Mouse (Mus musculus): ENCODE data around the gene Psmd9. TPM values are rescaled to one million over a fixed set of nuclear protein-coding genes. Genes with fewer than 3 reads are reported as not detected.

Gene Psmd9
- 22.9 and 27.0 TPM in 2 replicates for total RNA-seq (2012; rRNA removed)

DNA sequence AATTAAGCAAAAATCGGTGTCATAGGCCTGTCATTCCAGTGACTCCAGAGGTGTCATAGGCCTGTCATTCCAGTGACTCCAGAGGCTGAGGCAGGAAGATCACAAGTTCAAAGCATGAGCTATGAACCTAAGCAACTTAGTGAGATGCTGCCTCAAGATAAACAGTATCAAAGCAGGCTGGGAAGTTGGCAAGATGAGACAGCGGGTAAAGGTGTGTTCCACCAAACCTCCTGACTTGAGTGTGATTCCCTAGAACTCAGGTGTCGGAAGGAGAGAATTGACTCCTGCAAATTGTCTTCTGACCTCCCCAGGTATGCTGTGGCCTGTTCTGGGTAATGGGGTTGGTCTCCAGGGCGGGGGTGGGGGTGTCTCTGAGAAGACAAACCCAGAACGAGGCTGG lies at the start of gene Psmd9:
Gene Psmd9, plus strand, starts transcription at position 130 of the 400 bp plus-strand sequence.
- Histone ChIP-seq H3K9me3 (ENCODE audit: control insufficient read depth, insufficient read depth, low read depth, low read length) (no peaks in the 10 kb centered on the region), H3K36me3 (ENCODE audit: control insufficient read depth, insufficient read depth, low read length, poor library complexity, severe bottlenecking) (peaks cover 15% of the 10 kb centered on the region), H3K27ac (ENCODE audit: insufficient read depth, low read depth, low read length, poor library complexity, severe bottlenecking) (no peak within 1 kb of the TSS), H3K4me1 (ENCODE audit: control insufficient read depth in 2 of 2, insufficient read depth in 2 of 2, low read length in 2 of 2, poor library complexity in 1 of 2) (peaks cover 9 to 32% of the 10 kb centered on the region in 2 experiments; a peak in 3 of 4 replicates), H3K9ac (ENCODE audit: insufficient read depth, low read depth, low read length, poor library complexity, severe bottlenecking) (no peak within 1 kb of the TSS), H3K4me3 (ENCODE audit: insufficient read depth in 1 of 2, low read depth in 1 of 2, low read length in 2 of 2, poor library complexity in 1 of 2, severe bottlenecking in 1 of 2) (no peak within 1 kb of the TSS)
- in situ Hi-C loops (cut with MboI; ENCODE audit: low sequenced_read_pairs in 2 of 2, unreplicated experiment in 2 of 2): loop anchor here in 1 of 2 experiments (5.0 kb wide), 1 partner anchor 37 kb away; the partner anchor contains the start of gene Rhof
- no peak for TF ChIP-seq ZNF384 (IDR thresholded peaks at IDR 0.05; ENCODE audit: low read depth, low read length)
- no peak for TF ChIP-seq MAFK (IDR thresholded peaks at IDR 0.05; ENCODE audit: insufficient read depth, low read depth, low read length)
- no peak for TF ChIP-seq ZC3H11A (IDR thresholded peaks at IDR 0.05; ENCODE audit: borderline replicate concordance, low read depth, low read length)
- no peak for TF ChIP-seq CHD2 (IDR thresholded peaks at IDR 0.05; ENCODE audit: low read depth, low read length)
- TF ChIP-seq HCFC1 (IDR thresholded peaks at IDR 0.05; ENCODE audit: borderline replicate concordance, insufficient read depth, low read length): no peak
- DNase-seq (ENCODE audit: low read depth, low spot score): no peak

DNA sequence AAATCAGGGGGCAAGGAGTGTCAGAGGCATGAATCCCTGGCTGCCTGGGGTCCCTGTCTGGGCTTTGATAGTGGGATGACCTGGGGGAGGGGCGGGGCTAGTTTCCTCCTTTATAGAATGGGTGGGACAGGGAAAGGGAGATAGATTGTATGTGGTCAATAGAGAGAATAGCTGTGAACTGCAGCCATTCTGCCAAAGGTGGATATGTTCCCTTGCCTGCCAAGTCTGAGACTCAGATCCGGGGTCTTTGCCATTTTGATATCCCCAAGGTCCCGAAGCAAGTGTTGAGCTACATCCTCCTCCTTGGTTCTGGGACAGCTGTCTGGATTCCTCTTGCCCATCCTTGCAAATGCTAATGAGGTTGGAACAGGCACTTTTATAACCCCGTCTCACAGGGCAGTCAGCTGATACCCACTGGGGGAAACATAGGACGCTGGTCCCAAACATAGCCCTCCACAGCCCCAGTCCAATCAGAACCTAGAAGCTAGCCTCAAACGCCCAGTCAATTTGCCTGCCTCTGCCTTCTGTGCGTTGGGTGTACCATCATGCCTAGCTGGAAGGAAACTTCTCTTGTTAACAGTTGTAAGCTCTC lies 48.5 kb upstream of the Psmd9 start:
- TF ChIP-seq ZC3H11A (IDR thresholded peaks at IDR 0.05; ENCODE audit: borderline replicate concordance, low read depth, low read length): no peak
- TF ChIP-seq MAFK (IDR thresholded peaks at IDR 0.05; ENCODE audit: insufficient read depth, low read depth, low read length): no peak
- TF ChIP-seq ZNF384 (IDR thresholded peaks at IDR 0.05; ENCODE audit: low read depth, low read length): no peak
- TF ChIP-seq HCFC1 (IDR thresholded peaks at IDR 0.05; ENCODE audit: borderline replicate concordance, insufficient read depth, low read length): no peak
- TF ChIP-seq CHD2 (IDR thresholded peaks at IDR 0.05; ENCODE audit: low read depth, low read length): no peak
- no peaks in the 10 kb centered on the region for H3K9me3 ChIP-seq (ENCODE audit: control insufficient read depth, insufficient read depth, low read depth, low read length)
- peak overlapping the region; percentile 46; the same call in 1 of the 2 replicates for H3K9ac ChIP-seq (ENCODE audit: insufficient read depth, low read depth, low read length, poor library complexity, severe bottlenecking)
- DNase-seq (ENCODE audit: low read depth, low spot score): no peak
- H3K36me3 ChIP-seq (ENCODE audit: control insufficient read depth, insufficient read depth, low read length, poor library complexity, severe bottlenecking): no peaks in the 10 kb centered on the region
- in situ Hi-C loops (cut with MboI; ENCODE audit: low sequenced_read_pairs in 2 of 2, unreplicated experiment in 2 of 2): no loop called here
- H3K27ac ChIP-seq (ENCODE audit: insufficient read depth, low read depth, low read length, poor library complexity, severe bottlenecking): no peak overlapping the region
- H3K4me1 ChIP-seq (ENCODE audit: control insufficient read depth in 2 of 2, insufficient read depth in 2 of 2, low read length in 2 of 2, poor library complexity in 1 of 2): peaks cover 6 to 18% of the 10 kb centered on the region in 2 experiments; a peak in 3 of 4 replicates
- H3K4me3 ChIP-seq (ENCODE audit: insufficient read depth in 1 of 2, low read depth in 1 of 2, low read length in 2 of 2, poor library complexity in 1 of 2, severe bottlenecking in 1 of 2): peak overlapping the region; percentile 4 to 47; a peak in 2 of 4 replicates

DNA sequence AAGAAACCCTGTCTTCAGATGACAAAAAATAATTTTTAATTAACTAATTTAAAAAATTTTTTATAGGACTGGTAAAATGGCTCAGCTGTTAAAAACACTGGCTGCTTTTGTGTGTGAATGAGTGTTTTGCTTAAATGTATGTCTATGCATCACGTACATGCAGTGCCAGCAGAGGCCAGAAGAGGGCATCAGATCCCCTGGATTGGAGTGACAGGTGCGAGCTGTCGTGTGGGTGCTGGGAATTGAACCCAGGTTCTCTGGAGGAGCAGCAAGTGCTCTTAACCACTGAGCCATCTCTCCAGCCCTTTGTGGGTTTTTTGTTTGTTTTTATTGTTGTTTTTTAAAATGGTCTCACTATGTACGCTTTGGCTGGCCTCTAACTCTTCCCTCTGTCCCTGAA lies 47.0 kb upstream of the Psmd9 start:
- in situ Hi-C loops (cut with MboI; ENCODE audit: low sequenced_read_pairs in 2 of 2, unreplicated experiment in 2 of 2): no loop called here
- no peak overlapping the region for H3K4me3 ChIP-seq (ENCODE audit: insufficient read depth in 1 of 2, low read depth in 1 of 2, low read length in 2 of 2, poor library complexity in 1 of 2, severe bottlenecking in 1 of 2)
- no peak overlapping the region for H3K9ac ChIP-seq (ENCODE audit: insufficient read depth, low read depth, low read length, poor library complexity, severe bottlenecking)
- no peak overlapping the region for H3K27ac ChIP-seq (ENCODE audit: insufficient read depth, low read depth, low read length, poor library complexity, severe bottlenecking)
- H3K36me3 ChIP-seq (ENCODE audit: control insufficient read depth, insufficient read depth, low read length, poor library complexity, severe bottlenecking): no peaks in the 10 kb centered on the region
- no peaks in the 10 kb centered on the region for H3K9me3 ChIP-seq (ENCODE audit: control insufficient read depth, insufficient read depth, low read depth, low read length)
- peaks cover 6 to 21% of the 10 kb centered on the region in 2 experiments; a peak in 3 of 4 replicates for H3K4me1 ChIP-seq (ENCODE audit: control insufficient read depth in 2 of 2, insufficient read depth in 2 of 2, low read length in 2 of 2, poor library complexity in 1 of 2)
- TF ChIP-seq ZC3H11A (IDR thresholded peaks at IDR 0.05; ENCODE audit: borderline replicate concordance, low read depth, low read length) (peak; percentile 63; the same call in 1 of the 2 replicates), MAFK (IDR thresholded peaks at IDR 0.05; ENCODE audit: insufficient read depth, low read depth, low read length) (no peak)
- no peak for DNase-seq (ENCODE audit: low read depth, low spot score)

DNA sequence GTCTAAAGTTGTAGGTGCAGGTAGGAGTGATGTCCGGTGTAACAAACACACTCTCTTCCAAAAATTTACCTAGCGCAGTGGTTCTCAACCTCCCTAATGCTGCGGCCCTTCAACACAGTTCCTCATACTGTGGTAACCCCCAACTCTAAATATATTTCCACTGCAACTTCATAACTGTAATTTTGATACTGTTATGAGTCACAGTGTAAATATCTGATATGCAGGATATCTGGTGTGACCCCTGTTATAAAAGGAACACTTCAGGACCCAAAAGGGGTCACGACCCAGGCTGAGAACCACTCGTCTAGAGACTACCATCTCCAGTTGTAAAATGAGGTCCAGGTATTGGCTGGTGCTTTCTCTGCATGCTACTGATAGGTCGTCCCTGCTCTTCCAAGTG lies 44.1 kb upstream of the Psmd9 start:
- Histone ChIP-seq H3K4me3 (ENCODE audit: insufficient read depth in 1 of 2, low read depth in 1 of 2, low read length in 2 of 2, poor library complexity in 1 of 2, severe bottlenecking in 1 of 2) (no peak overlapping the region), H3K9me3 (ENCODE audit: control insufficient read depth, insufficient read depth, low read depth, low read length) (no peaks in the 10 kb centered on the region), H3K27ac (ENCODE audit: insufficient read depth, low read depth, low read length, poor library complexity, severe bottlenecking) (no peak overlapping the region), H3K9ac (ENCODE audit: insufficient read depth, low read depth, low read length, poor library complexity, severe bottlenecking) (no peak overlapping the region), H3K36me3 (ENCODE audit: control insufficient read depth, insufficient read depth, low read length, poor library complexity, severe bottlenecking) (no peaks in the 10 kb centered on the region), H3K4me1 (ENCODE audit: control insufficient read depth in 2 of 2, insufficient read depth in 2 of 2, low read length in 2 of 2, poor library complexity in 1 of 2) (peaks cover 4 to 18% of the 10 kb centered on the region in 2 experiments; a peak in 3 of 4 replicates)
- TF ChIP-seq HCFC1 (IDR thresholded peaks at IDR 0.05; ENCODE audit: borderline replicate concordance, insufficient read depth, low read length): no peak
- no peak for TF ChIP-seq ZNF384 (IDR thresholded peaks at IDR 0.05; ENCODE audit: low read depth, low read length)
- in situ Hi-C loops (cut with MboI; ENCODE audit: low sequenced_read_pairs in 2 of 2, unreplicated experiment in 2 of 2): no loop called here
- no peak for DNase-seq (ENCODE audit: low read depth, low spot score)
